Mouse (Mus musculus) liver, embryonic 11.5 days (tissue): ENCODE results near the gene Slc1a5. TPM values are rescaled to one million over a fixed set of nuclear protein-coding genes. Genes with fewer than 3 reads are reported as not detected.

Experiments
- ATAC-seq: fragments of 200-750 bp; cut with Nextera tagmentation; replicated peaks from 2 replicates; pipeline ENCODE4 v1.8.0; 2017; ENCODE audit warnings: moderate number of reproducible peaks, mild to moderate bottlenecking, moderate TSS enrichment, moderate library complexity; ENCODE audit not compliant: low FRiP score
- DNase-seq: peaks from one replicate; pipeline ENCODE4 v3.0.0-alpha.2; 2017; ENCODE audit warnings: low spot score
- H3K27ac ChIP-seq: fragments of 300-500 bp; sonication (generic); 2 replicates; pipeline ENCODE4 v1.5.1; 2014; ENCODE audit warnings: mild to moderate bottlenecking, low read depth, low read length, control low read depth
- H3K27me3 ChIP-seq: fragments of 300-500 bp; sonication (generic); replicated peaks from 2 replicates; pipeline ENCODE4 v1.6.1; 2014; ENCODE audit warnings: low read length, mixed read lengths; ENCODE audit not compliant: control insufficient read depth, insufficient read depth
- H3K36me3 ChIP-seq: fragments of 300-500 bp; sonication (generic); 2 replicates; pipeline ENCODE4 v1.6.1; 2014; ENCODE audit warnings: mild to moderate bottlenecking, low read length, moderate library complexity, mixed read lengths; ENCODE audit not compliant: control insufficient read depth, insufficient read depth
- H3K4me1 ChIP-seq: fragments of 300-500 bp; sonication (generic); replicated peaks from 2 replicates; pipeline ENCODE4 v1.6.1; 2014; ENCODE audit warnings: low read length, mixed read lengths; ENCODE audit not compliant: control insufficient read depth, insufficient read depth
- H3K4me2 ChIP-seq: fragments of 300-500 bp; sonication (generic); 2 replicates; pipeline ENCODE4 v1.6.1; 2014; ENCODE audit warnings: mild to moderate bottlenecking, control low read depth, moderate library complexity
- H3K4me3 ChIP-seq: fragments of 300-500 bp; sonication (generic); 2 replicates; pipeline ENCODE4 v1.5.1; 2014; ENCODE audit warnings: low read depth, low read length, control low read depth
- H3K9ac ChIP-seq: fragments of 300-500 bp; sonication (generic); 2 replicates; pipeline ENCODE4 v1.6.1; 2014; ENCODE audit warnings: low read depth, low read length, control low read depth
- H3K9me3 ChIP-seq: fragments of 300-500 bp; sonication (generic); 2 replicates; pipeline ENCODE4 v1.6.1; 2016; ENCODE audit warnings: low read length, inconsistent platforms, mixed read lengths; ENCODE audit not compliant: control insufficient read depth
- WGBS: fragments of 180-500 bp; shearing (Covaris S2); extraction: QIAGEN DNeasy Blood & Tissue Kit; methylation state at CpG from one replicate; pipeline ENCODE4 v1.1.7; 2014; 5-methylcytosine and 5-hydroxymethylcytosine counted together
- polyA plus RNA-seq: library from polyadenylated mRNA; unstranded; fragments of >200 nt; fragmentation: Nextera tagmentation; extraction: Ambion mirVana; gene quantifications from 2 replicates; pipeline ENCODE4 v1.2.1, GENCODE M21; 2014

Slc1a5 gene
- polyA plus RNA-seq, 1 experiment from 2014 or later: 67.9 TPM

DNA sequence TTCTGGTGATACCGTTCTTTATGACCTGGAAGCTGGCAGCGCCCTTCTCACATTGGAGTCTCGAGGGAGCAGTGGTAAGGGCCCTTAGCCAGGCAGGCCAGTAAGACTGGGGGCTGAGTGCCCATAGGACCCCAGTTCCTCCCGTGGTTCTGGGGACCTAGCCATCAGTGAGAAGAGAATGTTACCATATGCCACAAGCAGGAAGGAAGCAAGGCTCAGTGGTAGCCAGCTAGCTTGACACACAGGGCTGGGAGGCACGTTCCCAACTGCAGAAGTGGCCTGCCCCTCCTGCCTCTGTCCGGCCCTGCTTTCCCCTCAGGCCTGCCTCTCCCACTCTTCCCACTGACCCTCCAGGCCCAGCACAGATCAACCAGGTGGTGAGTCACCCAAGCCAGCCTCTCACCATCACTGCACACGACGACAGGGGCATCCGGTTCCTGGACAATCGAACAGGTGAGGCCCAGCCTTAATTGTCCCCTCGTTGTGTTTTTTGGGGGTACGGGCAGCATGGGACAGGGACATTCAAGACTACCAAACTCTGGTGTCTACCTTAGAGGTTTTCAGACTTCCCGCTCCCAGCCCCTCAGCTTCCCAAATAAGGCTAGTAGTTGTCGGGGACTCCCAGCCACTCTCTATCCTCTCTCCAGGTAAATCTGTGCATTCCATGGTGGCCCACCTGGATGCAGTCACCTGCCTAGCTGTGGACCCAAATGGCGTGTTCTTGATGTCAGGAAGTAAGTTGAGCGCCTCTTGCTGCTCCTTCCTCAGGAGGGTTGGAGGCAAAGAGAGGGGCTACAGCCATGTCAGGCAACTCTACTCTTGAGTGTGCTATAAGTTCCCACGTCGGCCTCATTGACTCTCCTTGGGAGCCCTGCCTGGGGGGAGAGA is 57.0 kb downstream of the Slc1a5 start:
- no peaks in the 10 kb centered on the region for H3K9me3 ChIP-seq
- H3K27ac ChIP-seq: no peak overlapping the region
- no peak overlapping the region for H3K4me3 ChIP-seq
- H3K4me1 ChIP-seq: peaks cover 11% of the 10 kb centered on the region
- DNase-seq (no peak), ATAC-seq (no peak)
- H3K4me2 ChIP-seq: no peak overlapping the region
- no peaks in the 10 kb centered on the region for H3K27me3 ChIP-seq
- peaks cover 46% of the 10 kb centered on the region for H3K36me3 ChIP-seq
- H3K9ac ChIP-seq: no peak overlapping the region
- WGBS: 85% methylated on average over 18 of the region's 18 CpGs

DNA sequence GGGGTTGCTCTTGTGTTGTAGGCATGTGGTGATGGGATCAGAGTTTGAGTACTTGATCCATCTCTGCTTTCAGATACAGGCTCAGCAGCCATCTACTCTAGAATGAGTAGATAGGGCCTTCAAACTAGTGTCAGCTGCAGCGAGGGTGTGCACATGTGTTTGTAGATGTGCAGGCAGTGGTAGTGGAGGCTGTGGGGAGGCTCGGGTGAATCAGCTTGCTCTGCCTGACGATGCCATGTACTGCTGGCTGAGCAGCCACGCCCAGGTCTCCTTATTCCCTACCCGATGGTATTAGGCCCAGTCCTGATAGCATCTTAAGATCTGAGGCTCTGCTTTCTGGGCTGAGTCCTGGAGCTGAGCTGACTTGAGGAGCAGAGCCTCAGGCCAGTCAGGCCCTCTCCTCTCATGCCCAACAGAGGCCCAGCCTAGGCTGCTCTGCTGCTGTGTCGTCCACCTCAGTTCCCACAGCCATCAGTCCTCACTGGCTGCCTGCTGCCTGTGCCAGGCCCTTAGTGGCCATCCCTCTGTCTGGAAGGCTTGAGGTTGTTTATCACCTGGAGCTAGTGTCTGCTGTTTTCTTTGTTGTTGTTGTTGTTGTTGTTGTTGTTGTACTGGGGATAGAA is 57.8 kb downstream of the Slc1a5 start:
- H3K36me3 ChIP-seq: peaks cover 42% of the 10 kb centered on the region
- H3K4me3 ChIP-seq: no peak overlapping the region
- no peak for ATAC-seq
- H3K4me2 ChIP-seq: no peak overlapping the region
- no peaks in the 10 kb centered on the region for H3K9me3 ChIP-seq
- DNase-seq: no peak
- 69% methylated on average over 6 of the region's 6 CpGs for WGBS
- no peak overlapping the region for H3K9ac ChIP-seq
- H3K27me3 ChIP-seq: no peaks in the 10 kb centered on the region
- H3K27ac ChIP-seq: no peak overlapping the region
- H3K4me1 ChIP-seq: peaks cover 14% of the 10 kb centered on the region

GRCm38 (mm10) chr7:16839427-16840108 is 58.4 kb downstream of the Slc1a5 start:
- Histone ChIP-seq H3K36me3 (peaks cover 38% of the 10 kb centered on the region), H3K4me1 (peaks cover 21% of the 10 kb centered on the region), H3K4me2 (no peak overlapping the region), H3K9ac (no peak overlapping the region), H3K4me3 (no peak overlapping the region), H3K9me3 (no peaks in the 10 kb centered on the region), H3K27me3 (no peaks in the 10 kb centered on the region), H3K27ac (no peak overlapping the region)
- no peak for ATAC-seq
- DNase-seq: no peak
- WGBS: 89% methylated on average over 12 of the region's 12 CpGs

DNA sequence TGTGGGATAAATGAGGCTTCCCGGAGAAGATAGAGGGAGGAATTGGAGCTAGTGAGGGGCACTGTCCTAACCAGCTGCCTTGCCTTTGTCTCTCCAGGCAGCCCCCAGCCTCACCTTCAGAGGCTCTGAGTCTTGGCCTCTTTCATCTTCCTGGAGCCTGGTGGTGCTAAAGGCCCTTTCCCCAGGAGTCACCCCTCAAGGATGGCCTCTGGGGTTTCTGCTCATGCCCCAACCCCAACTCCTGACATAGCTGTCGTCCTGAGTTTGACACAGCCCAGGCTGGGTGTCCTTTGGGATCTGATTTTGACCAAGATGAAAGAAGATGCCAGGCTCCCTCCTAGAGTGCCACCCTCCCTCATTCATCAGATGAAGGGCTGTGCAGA is 59.0 kb downstream of the Slc1a5 start:
- Histone ChIP-seq H3K9ac (no peak overlapping the region), H3K9me3 (no peaks in the 10 kb centered on the region), H3K4me2 (no peak overlapping the region), H3K4me3 (no peak overlapping the region), H3K36me3 (peaks cover 34% of the 10 kb centered on the region), H3K27ac (no peak overlapping the region), H3K27me3 (no peaks in the 10 kb centered on the region), H3K4me1 (peaks cover 25% of the 10 kb centered on the region)
- ATAC-seq (no peak), DNase-seq (no peak)
- WGBS: 81% methylated on average over 2 of the region's 2 CpGs

DNA sequence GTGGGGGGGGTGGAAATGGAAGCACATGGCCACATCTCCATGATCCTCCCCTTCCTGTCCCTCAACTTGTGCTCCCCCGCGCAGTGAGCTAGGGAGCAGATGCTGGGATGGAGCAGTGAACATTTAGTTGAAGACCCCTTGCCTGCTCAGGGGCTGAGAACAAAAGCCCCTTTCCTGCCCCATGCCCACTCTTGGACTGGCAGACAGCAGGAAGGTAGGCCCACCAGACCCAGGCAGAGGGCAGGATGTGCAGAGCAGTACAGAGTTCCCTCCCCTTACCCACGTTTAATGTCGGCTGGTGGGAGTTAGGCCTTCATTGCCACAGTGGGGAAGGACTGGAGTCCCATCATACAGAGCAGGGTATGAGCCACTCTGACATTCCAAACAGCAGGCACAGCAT is 59.9 kb downstream of the Slc1a5 start:
- H3K4me1 ChIP-seq: peaks cover 32% of the 10 kb centered on the region
- no peak overlapping the region for H3K9ac ChIP-seq
- 53% methylated on average over 4 of the region's 4 CpGs for WGBS
- DNase-seq (no peak), ATAC-seq (no peak)
- no peaks in the 10 kb centered on the region for H3K27me3 ChIP-seq
- no peaks in the 10 kb centered on the region for H3K9me3 ChIP-seq
- H3K4me2 ChIP-seq: no peak overlapping the region
- peaks cover 34% of the 10 kb centered on the region for H3K36me3 ChIP-seq
- no peak overlapping the region for H3K4me3 ChIP-seq
- H3K27ac ChIP-seq: peak overlapping the region; percentile 64

GRCm38 (mm10) chr7:16841561-16842560 is 60.7 kb downstream of the Slc1a5 start:
- Histone ChIP-seq H3K27ac (peak overlapping the region; percentile 64), H3K36me3 (peaks cover 34% of the 10 kb centered on the region), H3K27me3 (no peaks in the 10 kb centered on the region), H3K9me3 (no peaks in the 10 kb centered on the region), H3K9ac (peak overlapping the region; percentile 73), H3K4me3 (peak overlapping the region; percentile 74), H3K4me2 (peak overlapping the region; percentile 100), H3K4me1 (peaks cover 32% of the 10 kb centered on the region)
- WGBS: 36% methylated on average over 11 of the region's 11 CpGs
- ATAC-seq (peak; percentile 4), DNase-seq (no peak)

DNA sequence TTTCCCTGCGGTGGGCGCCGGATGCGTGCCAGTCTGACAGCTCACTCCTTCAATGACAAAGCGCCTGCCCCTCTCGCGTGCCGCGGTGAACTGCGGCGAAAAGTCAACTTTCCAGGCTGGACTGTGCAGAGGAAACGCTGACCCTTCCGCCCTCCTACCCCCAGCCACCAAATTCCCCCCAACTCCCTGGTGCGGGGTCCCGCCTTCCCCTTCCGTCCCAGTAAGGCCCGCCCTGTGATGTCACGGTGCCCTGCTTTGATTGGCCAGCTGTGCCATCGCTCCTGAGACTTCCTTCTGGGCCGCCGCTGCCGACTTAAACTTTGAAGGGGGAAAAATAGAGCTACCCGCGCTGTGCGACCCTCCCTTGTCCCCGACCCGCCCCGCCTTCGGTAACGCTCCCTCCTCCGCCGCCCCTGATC is 61.5 kb downstream of the Slc1a5 start, which contains the start of gene Prkd2:
Gene Prkd2 (plus strand): TSS at position 258 of the 419 bp plus-strand sequence.
- peak within 1 kb of the TSS; percentile 73 for H3K9ac ChIP-seq
- DNase-seq (peak; percentile 83), ATAC-seq (peak; percentile 84)
- H3K9me3 ChIP-seq: no peaks in the 10 kb centered on the region
- H3K27me3 ChIP-seq: no peaks in the 10 kb centered on the region
- H3K27ac ChIP-seq: peak within 1 kb of the TSS; percentile 64
- H3K4me3 ChIP-seq: peak within 1 kb of the TSS; percentile 74
- H3K4me2 ChIP-seq: peak within 1 kb of the TSS; percentile 100
- H3K4me1 ChIP-seq: peaks cover 32% of the 10 kb centered on the region
- H3K36me3 ChIP-seq: peaks cover 26% of the 10 kb centered on the region
- WGBS: 1% methylated on average over 31 of the region's 32 CpGs
